15 mouse cellular contexts compared by ENCODE assay signal in genomic region chr4:5511743-5512142, GRCm38 (mm10).
"Had no signal": no experiment of that assay in that cellular context is flagged by ENCODE, and none has a peak within 500 bp of the region (broad histone marks: within the 10 kb centered on the region; RNA-seq: fewer than 3 reads in every experiment).

No protein-coding gene starts in this region.

- H3K36me3 ChIP-seq: neural tube, embryonic 13.5 days; neural tube, embryonic 15.5 days; stomach, embryonic 15.5 days had no signal

- H3K9me3 ChIP-seq: neural tube, embryonic 13.5 days; neural tube, embryonic 15.5 days; stomach, embryonic 15.5 days had no signal

- H3K27ac ChIP-seq: neural tube, embryonic 13.5 days; neural tube, embryonic 15.5 days; stomach, embryonic 15.5 days; stomach, postnatal 0 days had no signal

- H3K4me2 ChIP-seq: neural tube, embryonic 13.5 days; neural tube, embryonic 15.5 days; stomach, embryonic 15.5 days had no signal

- H3K4me1 ChIP-seq: neural tube, embryonic 13.5 days; neural tube, embryonic 15.5 days; stomach, embryonic 15.5 days had no signal

- H3K27me3 ChIP-seq: neural tube, embryonic 13.5 days; neural tube, embryonic 15.5 days; stomach, embryonic 15.5 days had no signal

- H3K9ac ChIP-seq: neural tube, embryonic 13.5 days; neural tube, embryonic 15.5 days; stomach, embryonic 15.5 days had no signal

- H3K4me3 ChIP-seq: neural tube, embryonic 13.5 days; neural tube, embryonic 15.5 days; stomach, embryonic 15.5 days had no signal

- DNase-seq: retina, postnatal 1 day; right cerebral cortex, adult 18-20 months; right cerebral cortex, postnatal 14 days; right cerebral cortex, postnatal 25 days; right cerebral cortex, postnatal 4 days; spleen, adult 18-20 months; thymus, adult 18-20 months; thymus, adult 2 months; thymus, postnatal 14 days; thymus, postnatal 36 days; thymus, postnatal 4 days had no signal
